Mouse (Mus musculus): ENCODE data around the gene Olfr800. TPM values are rescaled to one million over a fixed set of nuclear protein-coding genes. Genes with fewer than 3 reads are reported as not detected.

Gene Olfr800
- polyA plus RNA-seq (2012; ENCODE audit: insufficient read depth, low replicate concordance), result not detected in 2 replicates

- Histone ChIP-seq H3K4me1 (no peaks in the 10 kb centered on the region), H3K27me3 (replicated peaks) (no peaks in the 10 kb centered on the region), H3K4me3 (replicated peaks) (no peak within 1 kb of the TSS), H3K36me3 (replicated peaks; ENCODE audit: low read length) (no peaks in the 10 kb centered on the region), H3K9me3 (no peaks in the 10 kb centered on the region)
- TF ChIP-seq GATA1 (IDR thresholded peaks at IDR 0.05; ENCODE audit: borderline replicate concordance, low read length), result no peak
- no peak for TF ChIP-seq FLI1 (IDR thresholded peaks at IDR 0.05; ENCODE audit: low read length)
Observed at GRCm38 (mm10) chr10:129657394-129657793, at the start of gene Olfr800. TSS of gene Olfr800 (plus strand) at chr10:129657694.

DNA sequence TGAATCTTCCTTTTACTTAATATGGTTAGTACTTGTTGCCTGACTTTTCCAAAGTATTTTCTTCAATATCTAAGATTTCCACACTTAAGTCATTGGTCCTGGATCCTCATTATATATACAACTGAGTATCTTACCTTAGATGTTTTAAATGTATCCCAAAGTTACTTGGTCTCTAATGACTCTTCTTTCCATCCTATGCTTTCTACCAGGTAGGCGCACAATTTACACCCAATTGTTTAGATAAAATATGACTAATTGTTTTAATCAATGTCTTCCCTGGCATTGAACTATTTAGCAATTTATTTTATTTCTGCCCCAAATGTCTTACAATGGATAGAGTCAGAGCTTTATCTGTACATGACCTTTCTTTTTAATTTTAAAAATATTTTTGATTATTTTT, 45.0 kb upstream of the Olfr800 start, which contains the start of gene Olfr796:
Gene Olfr796 (minus strand): TSS at position 101 of the 400 bp plus-strand sequence.
- no peak within 1 kb of the TSS for H3K4me3 ChIP-seq (replicated peaks)
- peaks cover 7% of the 10 kb centered on the region for H3K9me3 ChIP-seq
- no peaks in the 10 kb centered on the region for H3K36me3 ChIP-seq (replicated peaks; ENCODE audit: low read length)
- no peaks in the 10 kb centered on the region for H3K27me3 ChIP-seq (replicated peaks)
- no peak for TF ChIP-seq GATA1 (IDR thresholded peaks at IDR 0.05; ENCODE audit: borderline replicate concordance, low read length)
- TF ChIP-seq FLI1 (IDR thresholded peaks at IDR 0.05; ENCODE audit: low read length), result no peak
- H3K4me1 ChIP-seq, result no peaks in the 10 kb centered on the region

GRCm38 (mm10) chr10:129621724-129622123, 35.8 kb upstream of the Olfr800 start:
- no peaks in the 10 kb centered on the region for H3K27me3 ChIP-seq (replicated peaks)
- H3K4me1 ChIP-seq, result no peaks in the 10 kb centered on the region
- TF ChIP-seq GATA1 (IDR thresholded peaks at IDR 0.05; ENCODE audit: borderline replicate concordance, low read length), result no peak
- no peak for TF ChIP-seq FLI1 (IDR thresholded peaks at IDR 0.05; ENCODE audit: low read length)
- H3K4me3 ChIP-seq (replicated peaks), result no peak overlapping the region
- no peaks in the 10 kb centered on the region for H3K36me3 ChIP-seq (replicated peaks; ENCODE audit: low read length)
- no peaks in the 10 kb centered on the region; the same call in 1 of the 2 replicates for H3K9me3 ChIP-seq

GRCm38 (mm10) chr10:129623251-129623650, 34.2 kb upstream of the Olfr800 start:
- no peaks in the 10 kb centered on the region for H3K36me3 ChIP-seq (replicated peaks; ENCODE audit: low read length)
- TF ChIP-seq FLI1 (IDR thresholded peaks at IDR 0.05; ENCODE audit: low read length), result no peak
- H3K4me1 ChIP-seq, result no peaks in the 10 kb centered on the region
- H3K4me3 ChIP-seq (replicated peaks), result no peak overlapping the region
- no peaks in the 10 kb centered on the region for H3K27me3 ChIP-seq (replicated peaks)
- no peaks in the 10 kb centered on the region; the same call in 1 of the 2 replicates for H3K9me3 ChIP-seq

DNA sequence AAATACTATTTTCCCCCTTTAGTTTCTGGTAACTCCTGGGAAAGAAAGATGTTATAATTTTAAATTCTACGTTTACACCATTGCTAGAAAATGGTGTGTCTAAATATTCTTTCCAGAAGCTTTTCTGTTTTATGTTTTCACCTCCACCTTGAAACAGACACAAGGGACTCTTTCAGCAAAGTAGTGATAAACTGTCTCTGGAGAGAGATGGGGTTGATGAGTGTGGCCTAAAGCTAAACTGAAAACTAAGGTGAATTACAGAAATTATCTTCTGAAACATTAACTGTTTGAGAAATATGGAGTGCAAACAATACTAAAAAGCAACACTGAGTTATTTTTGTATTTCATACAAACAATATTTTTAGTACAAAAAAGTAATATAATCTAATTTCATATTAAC, 29.7 kb upstream of the Olfr800 start, which contains the start of gene Olfr798:
Gene Olfr798 (minus strand): TSS at position 101 of the 400 bp plus-strand sequence.
- no peak for TF ChIP-seq FLI1 (IDR thresholded peaks at IDR 0.05; ENCODE audit: low read length)
- no peak for TF ChIP-seq GATA1 (IDR thresholded peaks at IDR 0.05; ENCODE audit: borderline replicate concordance, low read length)
- no peaks in the 10 kb centered on the region for H3K36me3 ChIP-seq (replicated peaks; ENCODE audit: low read length)
- H3K9me3 ChIP-seq, result no peaks in the 10 kb centered on the region; the same call in 1 of the 2 replicates
- no peaks in the 10 kb centered on the region for H3K27me3 ChIP-seq (replicated peaks)
- H3K4me3 ChIP-seq (replicated peaks), result no peak within 1 kb of the TSS
- H3K4me1 ChIP-seq, result no peaks in the 10 kb centered on the region

DNA sequence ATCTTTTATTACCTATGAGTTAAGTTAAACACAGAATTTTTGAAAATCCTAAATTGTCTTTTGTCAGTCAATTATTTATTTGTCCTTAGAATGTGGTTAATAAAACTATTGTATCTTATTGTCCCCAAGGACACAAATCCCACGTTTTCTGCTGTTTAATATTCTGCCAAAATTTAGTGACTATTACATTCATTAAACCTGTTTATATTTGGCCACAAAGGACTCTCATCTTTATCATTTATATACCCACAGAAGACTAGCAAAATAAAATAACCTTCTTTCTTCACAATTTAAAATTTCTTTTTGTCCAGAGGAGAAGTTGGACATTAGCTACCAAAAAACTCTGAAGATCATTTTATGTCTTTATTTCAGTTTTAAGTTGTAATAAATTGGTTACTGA, 20.3 kb upstream of the Olfr800 start, which contains the start of gene Olfr799:
Gene Olfr799 (plus strand): TSS at position 301 of the 400 bp plus-strand sequence.
- TF ChIP-seq FLI1 (IDR thresholded peaks at IDR 0.05; ENCODE audit: low read length), result no peak
- TF ChIP-seq GATA1 (IDR thresholded peaks at IDR 0.05; ENCODE audit: borderline replicate concordance, low read length), result no peak
- H3K4me3 ChIP-seq (replicated peaks), result no peak within 1 kb of the TSS
- H3K4me1 ChIP-seq, result no peaks in the 10 kb centered on the region
- H3K9me3 ChIP-seq, result peaks cover 4% of the 10 kb centered on the region
- H3K27me3 ChIP-seq (replicated peaks), result no peaks in the 10 kb centered on the region
- H3K36me3 ChIP-seq (replicated peaks; ENCODE audit: low read length), result no peaks in the 10 kb centered on the region

GRCm38 (mm10) chr10:129651763-129652162, 5.7 kb upstream of the Olfr800 start:
- Histone ChIP-seq H3K4me1 (no peaks in the 10 kb centered on the region), H3K27me3 (replicated peaks) (no peaks in the 10 kb centered on the region), H3K36me3 (replicated peaks; ENCODE audit: low read length) (no peaks in the 10 kb centered on the region), H3K9me3 (no peaks in the 10 kb centered on the region), H3K4me3 (replicated peaks) (no peak overlapping the region)
- TF ChIP-seq FLI1 (IDR thresholded peaks at IDR 0.05; ENCODE audit: low read length), result no peak
- TF ChIP-seq GATA1 (IDR thresholded peaks at IDR 0.05; ENCODE audit: borderline replicate concordance, low read length), result no peak

DNA sequence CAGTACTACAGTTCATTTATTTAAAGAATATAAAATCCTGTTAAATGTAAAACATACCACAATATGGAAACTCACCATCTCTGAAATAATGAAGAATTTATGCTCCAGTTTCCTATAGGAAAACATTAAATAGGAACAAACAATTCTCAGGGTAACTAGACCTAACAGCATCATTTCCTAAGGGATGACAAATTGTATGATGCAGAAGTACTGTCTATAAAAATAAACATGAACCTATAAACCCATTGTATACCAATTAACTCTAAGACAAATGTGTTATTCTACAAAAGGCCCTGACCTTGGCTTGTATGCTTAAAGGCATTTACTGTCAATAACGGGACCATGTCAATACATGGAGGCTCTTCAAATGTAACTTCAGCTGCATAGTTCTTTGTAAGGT, 16.3 kb downstream of the Olfr800 start, which contains the start of gene Olfr801:
Gene Olfr801 (minus strand): TSS at position 101 of the 400 bp plus-strand sequence.
- H3K27me3 ChIP-seq (replicated peaks), result no peaks in the 10 kb centered on the region

DNA sequence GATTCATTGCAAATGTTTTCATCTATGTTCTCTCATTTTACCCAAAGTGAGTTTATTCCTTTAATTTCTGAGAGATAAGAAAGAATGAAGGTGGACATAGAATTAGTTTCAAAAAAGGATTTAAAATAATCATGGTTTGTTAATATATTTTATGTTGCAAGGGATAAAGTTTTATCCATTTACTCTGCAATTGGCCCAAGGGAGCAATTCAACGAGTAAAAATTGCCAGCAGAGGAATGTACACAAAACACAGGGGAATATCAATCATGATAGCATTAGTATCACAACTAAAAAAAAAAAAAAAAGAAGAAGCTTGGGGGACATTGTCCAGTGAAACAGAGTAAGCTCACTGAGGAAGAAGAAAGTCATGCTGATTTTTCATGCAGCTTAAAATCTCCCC, 30.6 kb downstream of the Olfr800 start, which contains the start of gene Olfr802:
Gene Olfr802 (minus strand): TSS at position 101 of the 400 bp plus-strand sequence.
- no peak within 1 kb of the TSS for H3K4me3 ChIP-seq (replicated peaks)
- TF ChIP-seq FLI1 (IDR thresholded peaks at IDR 0.05; ENCODE audit: low read length) (no peak), GATA1 (IDR thresholded peaks at IDR 0.05; ENCODE audit: borderline replicate concordance, low read length) (no peak)

More for the DNA sequence above, 16.3 kb downstream of the Olfr800 start, which contains the start of gene Olfr801:
- no peaks in the 10 kb centered on the region for H3K36me3 ChIP-seq (replicated peaks; ENCODE audit: low read length)
- no peaks in the 10 kb centered on the region for H3K9me3 ChIP-seq
- H3K4me3 ChIP-seq (replicated peaks), result no peak within 1 kb of the TSS
- H3K4me1 ChIP-seq, result no peaks in the 10 kb centered on the region
- no peak for TF ChIP-seq GATA1 (IDR thresholded peaks at IDR 0.05; ENCODE audit: borderline replicate concordance, low read length)
- no peak for TF ChIP-seq FLI1 (IDR thresholded peaks at IDR 0.05; ENCODE audit: low read length)

GRCm38 (mm10) chr10:129694186-129694585, 36.7 kb downstream of the Olfr800 start, which contains the start of gene Olfr803:
TSS of gene Olfr803 (minus strand) at chr10:129694286.
- Histone ChIP-seq H3K27me3 (replicated peaks) (no peaks in the 10 kb centered on the region), H3K4me1 (no peaks in the 10 kb centered on the region), H3K4me3 (replicated peaks) (no peak within 1 kb of the TSS), H3K9me3 (peaks cover 16% of the 10 kb centered on the region), H3K36me3 (replicated peaks; ENCODE audit: low read length) (no peaks in the 10 kb centered on the region)
- TF ChIP-seq GATA1 (IDR thresholded peaks at IDR 0.05; ENCODE audit: borderline replicate concordance, low read length) (no peak), FLI1 (IDR thresholded peaks at IDR 0.05; ENCODE audit: low read length) (no peak)

More for the DNA sequence above, 30.6 kb downstream of the Olfr800 start, which contains the start of gene Olfr802:
- Histone ChIP-seq H3K9me3 (no peaks in the 10 kb centered on the region), H3K4me1 (no peaks in the 10 kb centered on the region), H3K27me3 (replicated peaks) (no peaks in the 10 kb centered on the region), H3K36me3 (replicated peaks; ENCODE audit: low read length) (no peaks in the 10 kb centered on the region)
